Mouse (Mus musculus) testis, postnatal 10 days (tissue): ENCODE measurements around the gene Spata33.
"Not testable (repeated sequence)": the region's sequence is repeated elsewhere in the genome, so short reads cannot be mapped to it uniquely, and the experiment has no call there.

Experiments used
- DNase-seq: peaks from one replicate; pipeline ENCODE4 v3.0.0; 2021; ENCODE audit warnings: low spot score

The Spata33 gene

DNA sequence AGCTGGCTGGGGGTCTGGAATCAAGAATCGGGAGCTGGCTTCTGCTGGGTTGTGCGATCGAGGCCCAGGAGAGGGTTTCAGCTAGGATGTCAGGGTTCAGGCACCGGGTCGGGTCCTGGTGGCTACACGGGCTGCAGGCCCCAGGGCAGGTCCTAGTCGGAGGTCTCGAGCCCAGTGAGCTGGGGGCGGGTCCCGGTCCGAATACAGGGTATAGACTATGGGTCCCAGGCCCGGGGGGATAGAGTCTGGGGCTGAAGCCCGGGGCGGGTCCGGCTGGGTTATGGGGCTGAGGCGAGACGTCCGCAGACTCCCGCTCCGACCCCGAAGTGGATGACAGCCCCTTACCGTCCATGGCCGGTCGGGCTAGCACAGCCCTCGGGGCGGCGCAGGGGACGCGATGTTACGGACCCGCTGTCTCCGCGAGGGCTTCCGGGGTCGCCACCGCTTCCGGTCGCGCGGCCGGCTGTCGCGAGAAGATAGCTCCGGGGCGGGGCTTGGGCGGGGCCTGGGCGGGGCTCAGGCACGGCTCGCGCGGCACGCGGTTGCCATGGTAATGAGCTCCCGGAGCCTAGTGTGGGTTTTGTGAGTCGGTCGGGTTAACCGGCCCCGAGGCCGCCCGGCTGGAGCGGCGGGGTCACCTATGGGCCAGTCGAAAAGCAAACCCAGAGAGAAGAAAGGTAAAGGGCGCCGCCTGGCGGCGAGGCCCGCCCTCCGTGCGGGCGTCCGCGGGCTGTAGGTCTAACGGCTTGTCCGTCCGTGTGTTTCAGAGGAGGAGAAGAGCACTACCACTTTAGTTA is at the start of gene Spata33, which contains the start of gene Chmp1a:
Gene Spata33, plus strand, starts transcription at position 512 of the 797 bp plus-strand sequence.
Gene Chmp1a, minus strand, starts transcription at position 443 of the 797 bp plus-strand sequence.
- peak; percentile 93 for DNase-seq

- DNase-seq, result peak; percentile 73
Measured at GRCm38 (mm10) chr8:123181391-123181790, 31.2 kb upstream of the Spata33 start.

DNA sequence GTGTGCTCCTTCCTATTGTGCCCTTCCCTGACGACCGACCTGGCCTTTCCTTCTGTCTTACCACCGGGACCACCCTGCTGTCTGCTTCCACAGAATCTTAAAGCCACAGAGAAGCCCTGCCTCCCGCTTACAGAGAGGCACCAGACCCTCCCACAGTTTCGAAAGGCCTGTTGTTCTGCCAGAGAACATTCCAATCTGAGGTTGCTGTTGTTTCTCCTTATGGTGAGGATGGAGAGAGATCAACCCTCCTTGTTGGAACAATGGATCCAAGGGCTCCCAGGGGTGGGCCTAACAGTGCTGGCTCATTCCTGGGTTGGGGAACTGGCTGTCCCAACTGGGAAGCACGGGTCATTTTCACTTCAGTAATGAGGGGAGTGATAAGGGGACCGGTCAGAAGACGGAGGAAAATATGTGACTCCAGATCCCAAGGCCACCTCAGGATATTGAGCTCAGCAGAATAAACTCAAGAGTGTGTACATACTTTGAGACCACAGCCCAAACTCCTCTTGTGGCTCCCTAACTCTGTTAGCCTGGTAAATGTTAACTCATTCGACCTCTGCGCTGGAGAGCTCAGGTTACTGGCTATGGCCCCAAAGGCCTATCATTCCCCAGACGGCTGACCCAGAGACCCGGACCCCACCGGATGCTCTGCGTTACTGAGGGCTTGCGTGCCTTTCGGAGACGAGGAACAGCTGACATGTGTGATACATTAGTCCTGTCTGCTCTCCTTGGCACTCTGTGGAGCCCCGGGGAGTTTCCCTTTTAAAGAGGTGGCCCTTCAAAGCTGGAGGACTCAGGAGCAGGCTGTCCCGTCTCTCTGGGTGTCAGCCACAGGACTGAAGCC is 26.8 kb upstream of the Spata33 start, which contains the start of gene Dpep1:
Gene Dpep1, plus strand, starts transcription at position 677 of the 844 bp plus-strand sequence.
- DNase-seq, result peak; percentile 58

GRCm38 (mm10) chr8:123188006-123188405 is 24.6 kb upstream of the Spata33 start:
- no peak for DNase-seq

GRCm38 (mm10) chr8:123188841-123189240 is 23.8 kb upstream of the Spata33 start:
- no peak for DNase-seq

GRCm38 (mm10) chr8:123190678-123191077 is 22.0 kb upstream of the Spata33 start:
- DNase-seq, result peak; percentile 92

DNA sequence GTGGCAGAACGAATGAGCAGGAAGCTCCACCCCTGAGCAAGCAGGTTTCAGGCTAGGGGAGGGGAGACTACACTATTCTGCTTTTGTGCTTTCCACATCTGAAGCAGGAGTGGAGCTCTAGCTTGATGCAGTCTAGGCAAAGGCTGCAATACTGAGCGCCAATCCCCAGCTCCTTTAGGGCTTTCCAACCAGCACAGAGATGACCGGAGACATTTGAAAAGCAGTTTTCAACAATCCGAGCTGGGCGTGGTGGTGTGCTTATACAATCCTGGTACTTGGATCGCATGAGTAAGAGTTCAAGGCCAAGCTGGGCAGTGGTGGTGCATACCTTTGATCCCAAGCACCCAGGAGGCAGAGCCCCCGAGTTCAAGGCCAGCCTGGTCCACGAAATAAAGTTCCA is 20.7 kb upstream of the Spata33 start:
- DNase-seq, result no peak

- no peak for DNase-seq
Measured at GRCm38 (mm10) chr8:123193771-123194170, 18.9 kb upstream of the Spata33 start.

GRCm38 (mm10) chr8:123197016-123197415 is 15.6 kb upstream of the Spata33 start:
- DNase-seq, result not testable (repeated sequence)

- no peak for DNase-seq
Measured at GRCm38 (mm10) chr8:123199864-123200263, 12.8 kb upstream of the Spata33 start.

- peak; percentile 87 for DNase-seq
Measured at GRCm38 (mm10) chr8:123202288-123202687, 10.3 kb upstream of the Spata33 start.

GRCm38 (mm10) chr8:123203571-123203970 is 9.1 kb upstream of the Spata33 start:
- no peak for DNase-seq

DNA sequence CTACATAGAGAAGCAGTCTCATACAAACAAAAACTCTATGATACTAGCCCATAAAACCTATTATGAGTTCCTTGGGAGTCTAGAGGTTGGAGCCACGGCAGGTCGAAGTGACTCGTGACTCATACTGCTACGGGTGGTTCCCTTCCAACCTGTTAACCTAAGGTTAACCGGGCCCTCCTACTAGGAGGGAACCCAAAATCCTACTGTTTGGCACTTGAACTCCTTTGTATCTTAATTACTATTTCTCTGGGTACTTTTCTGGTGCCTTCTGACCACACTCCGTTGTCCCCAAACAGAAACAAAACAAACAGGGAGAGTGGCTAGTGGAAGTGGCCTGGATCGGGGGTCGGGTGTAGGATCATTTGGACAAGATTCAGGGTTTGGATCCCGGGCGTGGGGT is 756 bp upstream of the Spata33 start:
- DNase-seq, result no peak

GRCm38 (mm10) chr8:123213118-123213772 is 613 bp downstream of the Spata33 start:
- no peak for DNase-seq

DNA sequence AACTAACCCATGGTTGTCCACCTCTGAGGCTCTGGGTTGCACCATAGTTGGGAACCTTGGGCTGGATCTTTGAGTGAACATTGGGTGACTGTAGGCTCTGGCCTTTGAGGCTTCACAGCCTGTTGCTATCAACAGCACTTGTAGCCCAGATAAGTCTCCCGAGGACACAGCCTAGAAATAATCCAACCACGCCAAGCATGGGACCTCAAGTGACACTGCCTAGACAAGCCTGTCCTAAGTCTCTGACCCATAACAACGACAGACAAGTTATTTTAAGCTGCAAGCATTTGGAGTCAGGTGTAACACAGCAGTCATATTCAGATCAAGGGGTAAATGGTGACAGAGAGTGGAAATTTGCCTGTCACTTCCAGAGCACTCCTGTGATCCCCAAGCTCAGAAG is 2.8 kb downstream of the Spata33 start:
- no peak for DNase-seq

DNA sequence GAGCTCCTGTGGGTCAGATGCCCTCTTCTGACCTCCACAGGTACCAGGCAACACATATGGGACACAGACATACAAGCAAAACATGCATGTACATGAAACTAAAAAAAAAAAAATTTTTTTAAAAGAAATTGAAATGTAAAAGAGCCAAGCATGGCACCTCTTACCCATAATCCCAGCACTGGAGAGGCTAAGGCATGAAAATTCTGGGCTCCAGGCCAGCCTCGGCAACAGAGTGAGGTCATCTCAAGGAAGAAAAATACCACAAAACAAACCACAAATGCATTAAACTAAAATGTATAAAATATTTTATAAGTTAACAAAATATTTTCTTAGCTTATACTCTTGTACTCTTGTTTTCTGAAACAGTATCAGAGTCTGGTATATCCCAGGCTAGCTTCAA is 8.3 kb downstream of the Spata33 start:
- no peak for DNase-seq

- peak; percentile 95 for DNase-seq
Measured at GRCm38 (mm10) chr8:123224278-123225266, 11.9 kb downstream of the Spata33 start, which contains the start of gene Cdk10. Gene Cdk10 (plus strand): TSS chr8:123224842.

- no peak for DNase-seq
Measured at GRCm38 (mm10) chr8:123228416-123228815, 15.8 kb downstream of the Spata33 start.

GRCm38 (mm10) chr8:123230326-123230725 is 17.7 kb downstream of the Spata33 start:
- DNase-seq, result not testable (repeated sequence)

DNA sequence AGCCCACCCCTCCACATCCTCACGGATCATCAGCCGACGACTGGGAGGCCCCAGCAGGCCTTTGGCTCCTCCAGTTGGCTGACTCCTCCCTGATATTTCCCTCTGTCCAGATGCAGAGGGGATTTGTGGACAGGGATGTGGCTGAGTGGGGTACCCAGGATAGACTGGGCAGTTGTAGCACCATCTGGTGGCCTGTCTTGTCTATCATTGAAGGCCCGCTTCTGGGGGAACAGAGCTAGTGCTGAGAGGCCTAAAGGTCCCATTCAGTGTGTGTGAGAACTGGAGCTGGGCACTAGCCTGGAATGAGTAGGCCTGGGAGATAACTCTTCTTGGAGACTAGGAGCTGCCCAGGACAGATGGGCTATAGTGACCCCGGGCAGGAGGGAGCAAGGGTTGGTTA is 19.1 kb downstream of the Spata33 start:
- no peak for DNase-seq

DNA sequence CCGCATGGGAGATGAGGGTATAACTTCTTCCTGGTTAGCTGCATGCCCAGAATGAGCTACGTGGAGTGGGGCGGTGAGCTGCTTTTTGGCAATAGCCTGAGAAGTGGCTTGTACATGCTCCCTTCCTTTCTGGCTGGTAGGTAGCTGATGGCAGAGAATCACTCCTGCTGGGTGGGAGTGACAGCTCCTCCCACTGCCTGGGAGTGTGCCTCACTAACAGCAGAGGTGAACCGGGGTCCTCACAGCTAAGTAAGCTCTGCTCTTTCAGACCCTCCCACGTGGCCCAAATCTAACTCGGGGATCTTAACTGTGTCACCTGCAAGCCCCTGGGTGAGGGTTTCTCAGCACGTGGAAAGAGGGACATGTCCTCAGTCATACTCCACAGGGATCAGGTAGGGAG is 19.9 kb downstream of the Spata33 start:
- DNase-seq, result no peak
